Mouse (Mus musculus): Measurements from ENCODE around the gene Gen1. TPM values are rescaled to one million over a fixed set of nuclear protein-coding genes. Genes with fewer than 3 reads are reported as not detected.

Gen1 gene
- polyA plus RNA-seq, 1 experiment from 2014 or later: 1.6 TPM

- no peaks in the 10 kb centered on the region for H3K27me3 ChIP-seq (replicated peaks)
- H3K27ac ChIP-seq: no peak overlapping the region
- H3K4me1 ChIP-seq: peaks cover 38% of the 10 kb centered on the region
- peak overlapping the region; percentile 98 for H3K4me2 ChIP-seq
- H3K36me3 ChIP-seq (replicated peaks): no peaks in the 10 kb centered on the region
- peak overlapping the region; percentile 93 for H3K4me3 ChIP-seq
- WGBS: 4% methylated on average over 4 of the region's 4 CpGs
- peak overlapping the region; percentile 86 for H3K9ac ChIP-seq
- ATAC-seq (replicated peaks): no peak
- H3K9me3 ChIP-seq: no peaks in the 10 kb centered on the region
Measured at GRCm38 (mm10) chr12:11267030-11267429, 1.4 kb upstream of the Gen1 start.

GRCm38 (mm10) chr12:11266282-11266985 is 833 bp upstream of the Gen1 start:
- H3K9me3 ChIP-seq: no peaks in the 10 kb centered on the region
- ATAC-seq (replicated peaks): peak; percentile 87
- under 1% methylated on average over 51 of the region's 51 CpGs for WGBS
- peaks cover 38% of the 10 kb centered on the region for H3K4me1 ChIP-seq
- H3K9ac ChIP-seq: peak overlapping the region; percentile 86
- peak overlapping the region; percentile 93 for H3K4me3 ChIP-seq
- H3K27me3 ChIP-seq (replicated peaks): no peaks in the 10 kb centered on the region
- no peaks in the 10 kb centered on the region for H3K36me3 ChIP-seq (replicated peaks)
- H3K4me2 ChIP-seq: peak overlapping the region; percentile 98
- peak overlapping the region; percentile 90 for H3K27ac ChIP-seq

DNA sequence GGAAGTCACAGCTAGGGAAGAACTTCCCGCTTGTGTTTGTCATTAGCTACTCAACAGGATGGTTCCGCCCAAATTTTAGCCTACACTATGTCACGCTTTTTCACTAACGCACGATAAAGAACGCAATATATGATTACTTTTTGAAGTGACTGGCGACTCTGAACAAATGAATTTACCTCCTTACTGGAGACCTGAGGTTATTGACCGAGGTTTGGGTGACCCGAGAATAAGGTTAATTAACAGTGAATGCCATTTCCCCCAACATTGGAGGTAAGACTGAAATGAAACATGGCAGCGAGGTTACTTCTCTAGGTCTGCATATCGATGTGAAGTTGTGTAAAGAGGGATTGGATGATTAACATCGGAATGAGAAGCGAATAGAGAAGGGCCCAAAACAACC is 706 bp downstream of the Gen1 start:
- ATAC-seq (replicated peaks): no peak
- peak overlapping the region; percentile 86; the same call in 1 of the 2 replicates for H3K9ac ChIP-seq
- H3K4me1 ChIP-seq: peaks cover 37% of the 10 kb centered on the region
- H3K9me3 ChIP-seq: no peaks in the 10 kb centered on the region
- H3K4me2 ChIP-seq: peak overlapping the region; percentile 98
- H3K27ac ChIP-seq: no peak overlapping the region
- peak overlapping the region; percentile 93 for H3K4me3 ChIP-seq
- H3K36me3 ChIP-seq (replicated peaks): no peaks in the 10 kb centered on the region
- H3K27me3 ChIP-seq (replicated peaks): no peaks in the 10 kb centered on the region
- 4% methylated on average over 13 of the region's 13 CpGs for WGBS

DNA sequence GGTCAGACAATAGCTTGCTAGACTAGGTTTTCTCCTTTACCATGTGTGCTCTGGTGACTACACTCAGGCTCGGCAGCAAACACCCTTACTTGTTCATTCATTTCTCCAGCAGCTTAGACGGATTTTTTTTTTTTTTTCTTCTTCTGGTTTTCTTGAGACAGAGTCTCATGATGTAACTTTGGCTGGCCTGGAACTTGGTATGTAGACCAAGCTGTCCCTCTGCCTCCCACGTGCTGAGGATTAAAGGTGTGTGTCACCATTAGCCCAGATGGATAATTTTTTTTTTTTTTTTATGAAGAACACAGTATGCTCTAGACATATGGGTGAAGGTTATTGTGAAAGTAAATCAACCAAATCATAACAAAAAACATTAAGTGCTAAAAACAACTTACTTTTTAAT is 15.3 kb downstream of the Gen1 start:
- Histone ChIP-seq H3K4me1 (no peaks in the 10 kb centered on the region), H3K27me3 (replicated peaks) (no peaks in the 10 kb centered on the region), H3K9ac (no peak overlapping the region), H3K4me2 (no peak overlapping the region), H3K4me3 (no peak overlapping the region), H3K9me3 (no peaks in the 10 kb centered on the region), H3K36me3 (replicated peaks) (no peaks in the 10 kb centered on the region), H3K27ac (no peak overlapping the region)
- ATAC-seq (replicated peaks): no peak
- 77% methylated on average over 3 of the region's 3 CpGs for WGBS

- WGBS: 98% methylated on average over 1 of the region's 1 CpGs
- no peaks in the 10 kb centered on the region for H3K4me1 ChIP-seq
- H3K27me3 ChIP-seq (replicated peaks): no peaks in the 10 kb centered on the region
- H3K9me3 ChIP-seq: no peaks in the 10 kb centered on the region
- no peak for ATAC-seq (replicated peaks)
- no peak overlapping the region for H3K9ac ChIP-seq
- H3K27ac ChIP-seq: no peak overlapping the region
- H3K4me2 ChIP-seq: no peak overlapping the region
- H3K4me3 ChIP-seq: no peak overlapping the region
- no peaks in the 10 kb centered on the region for H3K36me3 ChIP-seq (replicated peaks)
Measured at GRCm38 (mm10) chr12:11247460-11247859, 18.1 kb downstream of the Gen1 start.

- 78% methylated on average over 2 of the region's 2 CpGs for WGBS
Measured at GRCm38 (mm10) chr12:11235996-11236395, 29.6 kb downstream of the Gen1 start.

DNA sequence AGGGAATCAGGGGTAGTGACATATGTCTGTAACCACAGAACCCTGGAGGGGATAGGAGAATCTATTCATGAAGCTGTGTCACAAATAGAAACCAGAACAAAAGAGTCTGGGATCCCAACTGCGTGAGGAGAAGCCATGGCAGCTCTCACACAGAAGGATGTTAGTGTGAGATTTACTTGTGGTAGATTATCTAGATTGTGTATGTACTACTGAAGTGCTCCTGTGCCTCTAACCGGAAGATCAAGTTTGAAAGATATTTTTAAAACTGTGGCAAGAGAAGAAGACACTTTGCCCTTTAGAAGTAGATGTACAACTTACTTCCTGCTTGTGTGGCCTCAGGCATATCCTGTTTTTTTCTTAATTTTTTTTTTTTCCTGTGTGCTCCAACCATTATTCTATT is 35.3 kb downstream of the Gen1 start:
- H3K9ac ChIP-seq: no peak overlapping the region
- no peak for ATAC-seq (replicated peaks)
- H3K4me2 ChIP-seq: no peak overlapping the region
- WGBS: 77% methylated on average over 2 of the region's 2 CpGs
- H3K27ac ChIP-seq: no peak overlapping the region
- H3K4me1 ChIP-seq: no peaks in the 10 kb centered on the region
- H3K27me3 ChIP-seq (replicated peaks): no peaks in the 10 kb centered on the region
- H3K4me3 ChIP-seq: no peak overlapping the region
- H3K36me3 ChIP-seq (replicated peaks): no peaks in the 10 kb centered on the region
- no peaks in the 10 kb centered on the region for H3K9me3 ChIP-seq

More at GRCm38 (mm10) chr12:11235996-11236395, 29.6 kb downstream of the Gen1 start:
- Histone ChIP-seq H3K27me3 (replicated peaks) (no peaks in the 10 kb centered on the region), H3K27ac (no peak overlapping the region), H3K9ac (no peak overlapping the region), H3K4me1 (no peaks in the 10 kb centered on the region), H3K36me3 (replicated peaks) (0 out of 2 replicates have a peak, but pooled peaks cover 2% of the 10 kb centered on the region), H3K9me3 (no peaks in the 10 kb centered on the region), H3K4me2 (no peak overlapping the region), H3K4me3 (no peak overlapping the region)
- no peak for ATAC-seq (replicated peaks)

DNA sequence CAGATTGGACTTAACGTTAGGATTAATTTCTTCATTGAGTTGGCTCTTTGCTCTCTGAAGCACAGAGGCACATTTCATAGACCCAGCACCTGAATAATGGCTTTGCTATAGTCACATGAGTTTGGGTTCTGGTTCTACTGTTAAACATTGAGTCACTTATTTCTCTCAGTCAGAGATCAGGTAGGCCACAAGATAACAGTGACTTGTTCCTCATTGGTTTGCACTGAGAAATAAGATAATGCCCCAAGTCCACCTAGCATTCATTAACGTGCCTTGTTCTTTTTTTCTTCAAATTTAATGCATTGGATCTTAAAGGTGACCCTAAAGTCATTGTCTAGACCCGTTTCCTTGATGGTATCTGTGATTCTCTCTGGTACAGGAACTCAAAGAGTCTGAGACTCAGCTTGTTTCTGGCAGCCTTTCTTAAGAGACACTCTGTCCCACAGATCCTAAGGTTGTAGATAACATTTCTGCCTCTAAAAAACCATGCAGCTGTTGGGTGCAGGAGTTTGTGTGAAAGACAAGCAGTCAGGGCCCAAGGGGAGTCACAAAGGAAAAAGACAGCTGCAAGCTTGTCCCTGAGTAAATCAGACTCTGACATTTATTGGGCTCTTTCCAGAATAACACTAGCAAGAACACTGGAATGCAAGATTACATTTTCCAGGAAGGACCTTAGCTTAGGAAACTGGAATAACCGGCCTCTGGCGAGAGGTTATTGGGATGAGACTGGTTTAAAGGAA is 38.9 kb downstream of the Gen1 start:
- no peak overlapping the region for H3K9ac ChIP-seq
- WGBS: 83% methylated on average over 5 of the region's 5 CpGs
- no peak overlapping the region for H3K27ac ChIP-seq

DNA sequence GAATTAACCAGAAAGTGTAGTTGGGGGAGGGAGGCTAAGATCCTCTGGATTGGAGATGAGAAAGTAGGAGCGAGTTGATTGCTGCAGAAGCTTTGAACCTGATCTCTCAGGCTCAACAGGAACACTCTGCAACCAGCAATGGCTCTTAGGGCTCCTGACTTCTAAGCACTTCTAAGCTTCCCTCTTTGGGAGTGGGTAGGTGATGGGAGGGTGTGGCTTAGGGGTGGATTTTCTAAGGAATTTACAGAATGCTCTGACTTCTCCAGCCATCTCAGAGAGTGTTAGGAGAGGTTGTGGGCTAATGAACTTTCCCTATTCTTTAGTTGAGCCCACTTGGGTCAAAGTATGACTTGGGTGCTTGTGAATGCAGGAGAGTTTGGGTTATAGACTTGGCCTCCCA is 39.5 kb downstream of the Gen1 start:
- Histone ChIP-seq H3K4me3 (no peak overlapping the region), H3K4me2 (no peak overlapping the region), H3K9ac (no peak overlapping the region), H3K27ac (no peak overlapping the region), H3K9me3 (no peaks in the 10 kb centered on the region), H3K27me3 (replicated peaks) (no peaks in the 10 kb centered on the region), H3K36me3 (replicated peaks) (no peaks in the 10 kb centered on the region), H3K4me1 (peaks cover 11% of the 10 kb centered on the region)
- 54% methylated on average over 1 of the region's 1 CpGs for WGBS
- no peak for ATAC-seq (replicated peaks)

More for the DNA sequence above, 38.9 kb downstream of the Gen1 start:
- Histone ChIP-seq H3K4me2 (no peak overlapping the region), H3K9me3 (no peaks in the 10 kb centered on the region), H3K27me3 (replicated peaks) (no peaks in the 10 kb centered on the region), H3K4me1 (peaks cover 5% of the 10 kb centered on the region), H3K4me3 (no peak overlapping the region), H3K36me3 (replicated peaks) (no peaks in the 10 kb centered on the region)
- no peak for ATAC-seq (replicated peaks)

GRCm38 (mm10) chr12:11224722-11225121 is 40.9 kb downstream of the Gen1 start:
- H3K9me3 ChIP-seq: no peaks in the 10 kb centered on the region
- peaks cover 13% of the 10 kb centered on the region for H3K4me1 ChIP-seq
- ATAC-seq (replicated peaks): no peak
- H3K27me3 ChIP-seq (replicated peaks): no peaks in the 10 kb centered on the region
- no peak overlapping the region for H3K9ac ChIP-seq
- no peak overlapping the region for H3K4me2 ChIP-seq
- 7% methylated on average over 5 of the region's 5 CpGs for WGBS
- H3K27ac ChIP-seq: no peak overlapping the region
- no peak overlapping the region for H3K4me3 ChIP-seq
- no peaks in the 10 kb centered on the region for H3K36me3 ChIP-seq (replicated peaks)

DNA sequence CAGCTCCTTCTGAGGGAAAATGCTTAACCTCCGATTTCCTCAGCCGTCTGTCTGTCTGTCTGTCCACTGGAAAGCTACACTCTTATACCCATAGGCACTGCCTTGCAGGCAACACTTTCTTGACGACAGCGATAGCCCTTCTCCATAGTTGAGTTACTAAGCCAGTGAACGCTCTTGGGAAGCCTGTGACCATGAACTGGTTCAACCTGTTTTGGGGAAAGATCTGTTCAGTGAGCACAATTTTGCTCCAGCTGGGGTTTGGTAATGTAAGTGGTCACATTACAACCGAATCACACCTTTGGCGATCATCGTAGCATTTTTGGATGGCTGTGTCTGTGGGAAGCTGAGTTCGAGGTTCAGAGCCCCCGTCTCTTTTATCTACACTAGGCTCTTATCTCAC is 42.5 kb downstream of the Gen1 start:
- H3K27ac ChIP-seq: no peak overlapping the region
- H3K27me3 ChIP-seq (replicated peaks): no peaks in the 10 kb centered on the region
- no peak overlapping the region for H3K4me3 ChIP-seq
- no peaks in the 10 kb centered on the region for H3K9me3 ChIP-seq
- no peak overlapping the region for H3K9ac ChIP-seq
- ATAC-seq (replicated peaks): no peak
- H3K4me1 ChIP-seq: peaks cover 13% of the 10 kb centered on the region
- WGBS: 92% methylated on average over 10 of the region's 10 CpGs
- H3K4me2 ChIP-seq: no peak overlapping the region
- H3K36me3 ChIP-seq (replicated peaks): no peaks in the 10 kb centered on the region

GRCm38 (mm10) chr12:11222566-11222965 is 43.0 kb downstream of the Gen1 start:
- 64% methylated on average over 3 of the region's 3 CpGs for WGBS
- no peak overlapping the region for H3K9ac ChIP-seq
- ATAC-seq (replicated peaks): no peak
- no peak overlapping the region for H3K27ac ChIP-seq
- no peak overlapping the region for H3K4me2 ChIP-seq
- H3K9me3 ChIP-seq: no peaks in the 10 kb centered on the region
- H3K4me1 ChIP-seq: peaks cover 13% of the 10 kb centered on the region
- H3K36me3 ChIP-seq (replicated peaks): no peaks in the 10 kb centered on the region
- H3K4me3 ChIP-seq: no peak overlapping the region
- H3K27me3 ChIP-seq (replicated peaks): no peaks in the 10 kb centered on the region

Measured in midbrain, embryonic 15.5 days (tissue).